Mouse (Mus musculus): ENCODE measurements at regions not wholly inside any gene's neighbourhood (a gene's known extent, or its start where the extent isn't known, plus 50 kb on each side); places are given as distances from the start of the nearest gene placed in this dataset.
A peak's percentile ranks its signal among the peaks of the same experiment; 100 is the strongest.
"Not testable (repeated sequence)": the region's sequence is repeated elsewhere in the genome, so short reads cannot be mapped to it uniquely, and the experiment has no call there.

DNA sequence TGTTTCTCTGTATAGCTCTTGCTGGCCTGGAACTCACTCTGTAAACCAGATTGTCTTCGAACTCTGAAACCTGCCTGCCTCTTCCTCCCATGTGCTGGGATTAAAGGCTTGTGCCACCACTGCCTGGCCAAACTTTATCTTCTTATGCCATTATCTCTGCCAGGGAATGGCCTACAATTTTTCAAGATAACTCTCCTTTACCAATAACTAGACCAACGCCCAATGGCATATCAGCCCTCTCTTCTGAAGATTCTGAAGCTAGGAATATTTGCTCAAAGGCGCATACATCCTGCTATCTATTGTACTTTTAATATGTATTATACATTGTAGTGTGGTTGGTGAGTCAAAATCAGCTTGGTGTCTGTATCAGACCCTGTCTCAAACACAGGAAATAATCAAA lies 235.4 kb upstream of the Cts3 start:
- not testable (repeated sequence) for ATAC-seq (replicated peaks; ENCODE audit: poor library complexity, severe bottlenecking)

DNA sequence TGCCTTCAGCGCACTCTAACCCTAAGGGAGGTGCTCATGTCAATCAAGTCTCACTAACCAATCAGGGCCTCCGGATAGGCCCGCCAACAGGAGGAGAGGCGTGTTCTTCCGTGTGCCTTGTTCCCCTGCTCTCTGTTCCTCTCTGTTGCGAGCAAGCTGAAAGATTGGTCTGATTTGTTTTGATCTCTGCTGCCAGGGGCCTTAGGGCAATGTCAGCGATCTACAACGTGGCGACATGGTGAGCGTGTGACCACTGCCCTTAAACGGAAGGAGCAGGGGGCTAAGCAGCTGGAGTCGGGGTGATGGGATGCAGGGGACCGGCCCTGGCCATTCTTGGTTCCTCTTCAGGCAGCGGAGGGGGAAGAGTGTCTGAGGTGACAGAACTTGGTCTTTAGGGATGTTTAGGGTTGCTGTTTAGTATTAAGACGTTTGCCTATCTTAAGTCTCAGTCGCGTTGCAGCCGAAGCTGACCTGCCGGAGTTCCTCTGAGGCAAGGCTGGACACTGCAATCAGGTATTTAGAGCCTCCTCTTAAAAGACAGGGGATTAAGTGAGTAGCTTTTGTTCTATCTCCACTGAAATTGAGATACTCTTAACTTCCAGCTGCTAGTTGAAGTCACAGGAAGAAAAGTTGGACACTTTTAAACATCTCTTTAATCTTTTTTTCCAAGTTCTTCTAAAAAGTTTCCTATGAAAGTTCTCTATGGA lies 234.4 kb upstream of the Cts3 start:
- peak; percentile 97 for ATAC-seq (replicated peaks; ENCODE audit: poor library complexity, severe bottlenecking)

DNA sequence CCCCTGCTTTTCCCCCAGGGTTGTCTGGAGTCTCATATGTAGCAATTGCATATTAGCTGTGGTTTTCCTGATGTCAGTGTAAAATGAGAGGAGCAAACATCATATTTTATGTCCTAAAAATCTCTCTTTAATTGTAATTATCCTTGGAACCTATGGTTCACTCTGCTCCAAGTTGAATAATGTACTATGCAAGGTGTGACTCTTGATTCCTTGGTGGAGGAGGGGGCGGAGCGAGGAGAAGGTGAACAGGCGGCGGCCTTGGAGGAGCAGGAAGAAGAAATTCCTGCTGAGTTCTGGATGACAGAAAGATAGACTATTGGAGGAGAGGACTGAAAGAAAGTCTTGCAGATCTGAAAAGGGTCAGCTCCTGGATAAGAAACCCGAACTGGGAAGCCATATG lies 233.8 kb upstream of the Cts3 start:
- ATAC-seq (replicated peaks; ENCODE audit: poor library complexity, severe bottlenecking) = peak; percentile 14; the same call in 1 of the 2 replicates

DNA sequence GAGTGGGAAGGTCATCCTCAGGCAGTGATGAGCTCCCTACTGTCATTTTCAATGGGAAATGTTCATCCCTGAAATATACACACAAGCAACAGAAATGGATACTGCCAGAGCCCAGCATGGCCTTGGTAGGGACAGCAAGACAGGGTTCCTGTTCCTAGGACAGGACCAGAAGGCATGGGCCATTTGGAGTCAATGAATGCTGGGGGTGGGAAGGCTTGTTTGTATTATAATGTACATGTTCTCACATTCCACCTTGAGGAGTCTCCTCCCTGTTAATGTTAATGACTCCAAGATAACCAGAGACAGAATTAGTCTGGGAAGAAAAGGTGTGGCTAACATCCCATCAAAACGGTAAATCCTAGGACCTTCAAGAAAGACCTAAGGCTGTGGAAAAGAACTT lies 193.5 kb upstream of the Cts3 start:
- ATAC-seq (replicated peaks; ENCODE audit: poor library complexity, severe bottlenecking) = not testable (repeated sequence)
